Mouse (Mus musculus): ENCODE results near the gene Zscan4-ps1.
"Not testable (repeated sequence)": the region's sequence is repeated elsewhere in the genome, so short reads cannot be mapped to it uniquely, and the experiment has no call there.

The Zscan4-ps1 gene

GRCm38 (mm10) chr7:11069591-11069990, at the start of gene Zscan4-ps1:
Gene Zscan4-ps1 (minus strand): TSS chr7:11069691.
- DNase-seq (ENCODE audit: low read depth in 1 of 2, low spot score in 2 of 2) = not testable (repeated sequence)
